Mouse (Mus musculus) heart, embryonic 12.5 days (tissue): Measurements from ENCODE around the gene Nyx. TPM values are rescaled to one million over a fixed set of nuclear protein-coding genes. Genes with fewer than 3 reads are reported as not detected.
A peak's percentile ranks its signal among the peaks of the same experiment; 100 is the strongest.
"Not testable (repeated sequence)": the region's sequence is repeated elsewhere in the genome, so short reads cannot be mapped to it uniquely, and the experiment has no call there.

Experiments
- ATAC-seq: fragments of 200-750 bp; cut with Nextera tagmentation; 2 replicates; pipeline ENCODE4 v1.8.0; 2017; ENCODE audit warnings: moderate TSS enrichment, moderate library complexity; ENCODE audit not compliant: insufficient number of reproducible peaks, low FRiP score
- H3K27ac ChIP-seq: fragments of 300-500 bp; sonication (generic); 2 replicates; pipeline ENCODE4 v1.5.1; 2016; ENCODE audit warnings: mild to moderate bottlenecking, moderate library complexity; ENCODE audit not compliant: poor library complexity, severe bottlenecking
- H3K27me3 ChIP-seq: fragments of 300-500 bp; sonication (generic); replicated peaks from 2 replicates; pipeline ENCODE4 v1.6.1; 2016; ENCODE audit warnings: mild to moderate bottlenecking, moderate library complexity
- H3K36me3 ChIP-seq: fragments of 300-500 bp; sonication (generic); 2 replicates; pipeline ENCODE4 v1.6.1; 2016; ENCODE audit warnings: mild to moderate bottlenecking, moderate library complexity
- H3K4me1 ChIP-seq: fragments of 300-500 bp; sonication (generic); replicated peaks from 2 replicates; pipeline ENCODE4 v1.6.1; 2016; ENCODE audit warnings: mild to moderate bottlenecking
- H3K4me2 ChIP-seq: fragments of 300-500 bp; sonication (generic); 2 replicates; pipeline ENCODE4 v1.6.1; 2016; ENCODE audit warnings: mild to moderate bottlenecking, moderate library complexity
- H3K4me3 ChIP-seq: fragments of 300-500 bp; sonication (generic); 2 replicates; pipeline ENCODE4 v1.5.1; 2016; ENCODE audit warnings: mild to moderate bottlenecking
- H3K9ac ChIP-seq: fragments of 300-500 bp; sonication (generic); 2 replicates; pipeline ENCODE4 v1.6.1; 2016; ENCODE audit warnings: mild to moderate bottlenecking, moderate library complexity
- H3K9me3 ChIP-seq: fragments of 300-500 bp; sonication (generic); replicated peaks from 2 replicates; pipeline ENCODE4 v1.6.1; 2016; ENCODE audit warnings: mild to moderate bottlenecking, moderate library complexity
- WGBS: fragments of 180-500 bp; shearing (Covaris S2); methylation state at CpG from one replicate; pipeline ENCODE4 v1.1.7; 2016; 5-methylcytosine and 5-hydroxymethylcytosine counted together
- polyA plus RNA-seq: library from polyadenylated mRNA; unstranded; fragments of >200 nt; fragmentation: Nextera tagmentation; extraction: Ambion mirVana; gene quantifications from 2 replicates; pipeline ENCODE4 v1.2.1, GENCODE M21; 2016

The Nyx gene
- 0.05 TPM in 2 replicates for polyA plus RNA-seq

DNA sequence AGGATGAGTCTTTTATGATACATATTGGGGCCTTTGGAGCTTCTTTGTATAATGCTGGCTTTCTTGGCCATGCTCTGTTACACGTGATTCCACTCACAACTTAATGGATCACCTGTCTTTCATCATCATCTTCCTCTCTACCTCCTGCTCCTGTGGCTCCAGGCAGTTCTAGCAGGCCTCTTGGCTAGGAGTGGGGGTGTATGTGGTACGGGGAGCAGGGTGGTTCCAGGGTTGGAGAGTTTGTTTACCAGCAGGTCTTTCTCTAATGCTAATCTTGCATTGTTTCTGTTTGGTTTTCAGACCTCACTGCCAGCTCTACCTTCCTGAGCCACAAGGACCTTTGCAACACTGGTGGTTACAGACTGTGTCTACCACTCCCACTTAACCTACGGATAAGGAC, at the start of gene Nyx:
Nyx (plus strand) TSS at position 301 of the 400 bp plus-strand sequence.
- H3K36me3 ChIP-seq, result no peaks in the 10 kb centered on the region
- H3K27me3 ChIP-seq, result peaks cover 13% of the 10 kb centered on the region; the same call in 1 of the 2 replicates
- H3K4me1 ChIP-seq, result no peaks in the 10 kb centered on the region
- no peak for ATAC-seq
- H3K9me3 ChIP-seq, result 0 out of 2 replicates have a peak, but pooled peaks cover 10% of the 10 kb centered on the region
- H3K27ac ChIP-seq, result no peak within 1 kb of the TSS
- WGBS, result 68% methylated on average over 3 of the region's 3 CpGs
- no peak within 1 kb of the TSS for H3K4me2 ChIP-seq
- H3K9ac ChIP-seq, result no peak within 1 kb of the TSS
- no peak within 1 kb of the TSS for H3K4me3 ChIP-seq

DNA sequence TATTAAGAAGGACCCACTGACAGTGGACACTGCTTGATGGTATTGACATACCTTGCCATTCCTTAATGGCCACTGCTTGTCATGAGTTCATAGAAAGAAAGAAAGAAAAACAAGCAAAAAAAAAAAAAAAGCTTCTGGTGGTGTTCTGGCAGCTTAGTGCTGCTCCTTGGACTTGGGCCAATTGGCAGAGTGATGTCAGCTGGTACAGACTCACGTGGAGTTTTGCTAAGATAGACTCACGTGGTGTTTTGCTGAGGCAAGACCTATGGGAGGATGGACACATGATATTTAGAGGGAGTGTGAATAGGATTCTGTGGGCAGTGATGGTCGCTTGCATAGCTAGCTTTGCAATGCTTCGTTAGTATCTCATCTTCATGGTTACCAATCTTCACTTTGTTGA, 43.9 kb upstream of the Nyx start:
- Histone ChIP-seq H3K27ac (no peak overlapping the region), H3K4me3 (no peak overlapping the region), H3K36me3 (no peaks in the 10 kb centered on the region), H3K9ac (no peak overlapping the region), H3K4me1 (no peaks in the 10 kb centered on the region), H3K4me2 (no peak overlapping the region), H3K9me3 (no peaks in the 10 kb centered on the region; the same call in 1 of the 2 replicates), H3K27me3 (peaks cover 16% of the 10 kb centered on the region)
- WGBS, result 59% methylated on average over 4 of the region's 4 CpGs
- ATAC-seq, result no peak

DNA sequence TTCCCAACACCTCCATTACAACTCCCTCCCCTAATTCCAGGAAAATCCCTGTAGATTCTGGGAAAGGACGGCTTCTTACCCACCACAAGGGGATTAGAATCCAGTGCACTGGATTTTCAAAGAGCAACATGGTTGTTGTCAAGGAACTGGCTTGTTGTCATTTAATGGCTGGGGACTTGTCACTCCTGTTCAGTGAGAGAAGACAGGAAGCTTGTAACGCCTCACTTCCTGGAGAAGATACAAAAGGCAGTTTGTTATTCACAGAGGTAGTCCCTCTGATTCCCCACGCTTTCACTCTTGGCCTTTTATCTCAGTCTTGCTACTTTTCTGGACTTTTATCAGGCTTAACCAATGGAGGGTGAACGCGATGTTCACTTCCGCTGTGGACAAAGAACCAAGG, 34.5 kb upstream of the Nyx start:
- Histone ChIP-seq H3K4me3 (no peak overlapping the region), H3K27me3 (peaks cover 25% of the 10 kb centered on the region), H3K4me1 (no peaks in the 10 kb centered on the region), H3K27ac (no peak overlapping the region), H3K9ac (no peak overlapping the region), H3K4me2 (no peak overlapping the region), H3K9me3 (no peaks in the 10 kb centered on the region), H3K36me3 (no peaks in the 10 kb centered on the region)
- 39% methylated on average over 6 of the region's 6 CpGs for WGBS
- ATAC-seq, result no peak

DNA sequence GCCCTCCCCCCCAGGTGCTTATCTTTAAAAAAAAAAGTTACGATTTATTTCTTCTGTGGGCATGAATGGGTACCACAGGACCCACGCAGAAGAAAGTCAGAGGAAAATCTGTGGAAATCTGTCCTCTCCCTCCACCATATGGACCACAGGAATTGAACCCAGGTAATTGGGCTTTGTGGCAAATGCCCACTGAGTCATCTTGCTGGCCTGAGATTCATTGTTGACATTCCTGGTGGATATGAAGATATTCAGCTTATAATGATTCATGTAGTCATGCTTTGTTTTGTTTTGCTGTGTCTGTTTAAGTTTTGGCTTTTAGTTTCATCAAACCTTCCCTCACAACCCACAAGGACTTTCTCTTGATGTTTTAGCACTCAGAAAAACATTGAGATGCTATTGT, 29.9 kb upstream of the Nyx start:
- peaks cover 26% of the 10 kb centered on the region for H3K27me3 ChIP-seq
- H3K36me3 ChIP-seq, H3K27ac ChIP-seq, H3K4me2 ChIP-seq, H3K9ac ChIP-seq, H3K4me1 ChIP-seq, H3K9me3 ChIP-seq, H3K4me3 ChIP-seq, ATAC-seq: not testable (repeated sequence)
- WGBS, result 75% methylated on average over 2 of the region's 2 CpGs

DNA sequence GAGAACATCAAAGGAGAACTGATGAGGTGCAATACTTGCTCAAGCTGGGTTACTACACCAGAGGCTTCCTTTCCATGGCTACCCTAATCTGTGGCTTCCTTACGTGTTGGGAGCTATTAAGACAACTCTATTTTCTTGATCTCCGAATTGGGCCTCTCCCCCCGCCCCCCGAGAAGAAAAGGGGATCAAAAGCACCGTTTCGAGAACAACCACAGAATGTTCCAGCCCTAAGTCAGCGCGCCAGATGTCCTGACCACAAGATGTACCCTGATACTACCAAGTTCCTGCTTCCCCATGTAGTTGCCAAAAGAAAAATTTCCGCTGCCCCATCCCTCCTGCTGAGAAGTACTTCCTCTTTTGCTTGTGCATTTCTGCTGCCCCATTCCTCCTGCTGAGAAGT, 9.4 kb upstream of the Nyx start:
- 82% methylated on average over 9 of the region's 9 CpGs for WGBS
- not testable (repeated sequence) for ATAC-seq, H3K4me1 ChIP-seq, H3K4me3 ChIP-seq, H3K9ac ChIP-seq, H3K4me2 ChIP-seq, H3K36me3 ChIP-seq, H3K9me3 ChIP-seq, H3K27ac ChIP-seq
- peaks cover 14% of the 10 kb centered on the region for H3K27me3 ChIP-seq

DNA sequence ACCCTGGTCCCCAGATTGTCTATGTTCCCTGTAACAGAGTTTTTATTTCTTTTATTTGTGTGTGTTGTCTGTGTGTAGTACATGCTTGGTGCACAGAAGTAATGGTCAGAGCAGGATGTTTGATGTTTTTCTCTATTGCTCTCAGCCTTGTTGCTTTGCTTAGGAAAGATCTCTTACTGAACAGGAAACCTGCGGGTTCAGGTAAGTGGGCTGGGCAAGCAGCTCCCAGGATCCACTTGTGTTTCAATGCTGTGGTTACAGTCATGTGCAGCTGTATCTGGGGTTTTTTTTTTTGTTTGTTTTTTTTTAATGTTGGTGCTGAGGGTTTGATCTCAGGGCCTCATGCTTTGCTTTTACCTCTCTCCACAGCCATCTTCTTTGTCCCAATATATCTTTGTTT, 7.1 kb upstream of the Nyx start:
- Histone ChIP-seq H3K36me3 (no peaks in the 10 kb centered on the region), H3K4me1 (no peaks in the 10 kb centered on the region), H3K4me3 (no peak overlapping the region), H3K27me3 (peaks cover 15% of the 10 kb centered on the region), H3K4me2 (no peak overlapping the region), H3K27ac (no peak overlapping the region), H3K9me3 (no peaks in the 10 kb centered on the region), H3K9ac (no peak overlapping the region)
- 84% methylated on average over 1 of the region's 1 CpGs for WGBS
- ATAC-seq, result no peak

DNA sequence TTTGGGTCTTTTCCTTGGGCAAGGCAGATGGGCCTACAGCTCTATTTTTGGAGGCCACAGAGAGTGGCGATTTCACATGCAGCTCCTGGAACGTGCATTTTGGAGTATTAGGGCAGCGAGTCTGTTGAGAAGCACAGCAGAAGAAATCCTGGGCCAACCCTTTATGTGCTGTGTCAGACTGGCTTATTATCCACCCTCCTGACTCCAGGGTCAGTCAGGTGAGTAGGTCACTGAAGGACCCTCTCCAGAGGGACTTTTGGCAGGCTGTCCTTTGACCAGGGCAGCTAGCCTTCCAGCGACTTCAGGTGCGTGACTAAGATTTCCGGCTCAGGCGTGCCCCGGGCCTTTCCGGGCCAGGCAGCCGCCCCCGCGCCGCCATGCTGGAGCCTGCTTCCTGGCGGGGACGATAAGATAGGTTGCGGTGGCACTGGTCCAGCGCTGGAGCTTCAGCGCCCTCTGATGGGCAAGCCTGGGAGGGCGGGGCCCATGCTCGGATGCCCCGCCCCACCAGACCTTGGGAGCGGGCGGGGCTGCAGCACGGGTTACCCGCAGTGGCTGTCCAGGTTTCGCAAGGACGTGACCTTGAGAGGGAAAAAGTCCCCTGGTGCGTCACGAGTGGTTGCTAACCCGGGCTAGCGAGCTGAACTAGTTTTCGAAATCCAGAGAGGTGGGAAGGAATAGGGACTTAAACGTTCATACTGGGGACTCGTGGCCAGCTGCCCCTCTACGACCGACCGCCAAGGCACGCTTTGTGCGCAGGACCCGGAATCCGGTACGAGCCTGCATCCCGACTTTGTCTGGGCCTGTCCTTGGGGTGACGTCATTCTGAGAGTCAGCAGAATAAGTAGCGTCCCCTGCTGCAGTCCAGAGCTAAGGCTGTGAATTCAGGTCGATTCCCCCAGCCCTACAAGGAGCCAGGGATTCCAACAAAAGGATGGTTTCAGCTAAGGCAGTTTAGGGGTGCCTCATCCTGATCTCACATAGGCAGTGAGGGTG, 4.3 kb upstream of the Nyx start:
- peak; percentile 95 for ATAC-seq
- 16% methylated on average over 44 of the region's 46 CpGs for WGBS

DNA sequence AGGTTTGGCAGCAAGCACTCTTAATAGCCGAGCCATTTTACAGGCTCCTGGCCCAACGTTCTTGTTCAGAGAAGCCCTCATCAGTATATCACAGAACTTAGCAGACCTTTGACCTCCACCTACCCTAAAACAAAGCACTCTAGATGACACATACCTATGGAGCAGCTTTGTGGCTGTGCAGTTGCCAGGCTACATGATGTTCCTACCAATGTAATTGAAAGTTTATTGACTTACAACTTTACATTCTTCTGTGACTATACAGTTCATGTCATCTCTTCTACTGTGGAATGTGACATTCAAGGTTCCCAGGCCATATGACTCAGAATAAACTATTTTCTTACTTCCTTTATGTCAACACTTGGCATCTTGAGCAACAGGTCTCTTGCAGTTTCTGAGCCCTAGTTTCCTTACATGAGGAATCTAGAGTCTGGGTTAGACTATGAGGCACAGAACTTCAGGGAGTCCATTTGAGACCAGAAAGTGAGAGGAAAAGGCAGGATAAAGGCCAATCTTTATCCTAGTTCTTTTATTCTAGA, 2.9 kb upstream of the Nyx start:
- WGBS, result 83% methylated on average over 2 of the region's 2 CpGs
- H3K27me3 ChIP-seq, result peaks cover 13% of the 10 kb centered on the region; the same call in 1 of the 2 replicates
- no peak overlapping the region for H3K4me3 ChIP-seq

More for the DNA sequence above, 4.3 kb upstream of the Nyx start:
- peak overlapping the region; percentile 57 for H3K27ac ChIP-seq
- no peaks in the 10 kb centered on the region for H3K36me3 ChIP-seq
- no peaks in the 10 kb centered on the region for H3K4me1 ChIP-seq
- H3K27me3 ChIP-seq, result peaks cover 13% of the 10 kb centered on the region; the same call in 1 of the 2 replicates
- H3K4me2 ChIP-seq, result peak overlapping the region; percentile 62
- H3K9ac ChIP-seq, result peak overlapping the region; percentile 39; the same call in 1 of the 2 replicates
- H3K4me3 ChIP-seq, result peak overlapping the region; percentile 32
- 0 out of 2 replicates have a peak, but pooled peaks cover 10% of the 10 kb centered on the region for H3K9me3 ChIP-seq

DNA sequence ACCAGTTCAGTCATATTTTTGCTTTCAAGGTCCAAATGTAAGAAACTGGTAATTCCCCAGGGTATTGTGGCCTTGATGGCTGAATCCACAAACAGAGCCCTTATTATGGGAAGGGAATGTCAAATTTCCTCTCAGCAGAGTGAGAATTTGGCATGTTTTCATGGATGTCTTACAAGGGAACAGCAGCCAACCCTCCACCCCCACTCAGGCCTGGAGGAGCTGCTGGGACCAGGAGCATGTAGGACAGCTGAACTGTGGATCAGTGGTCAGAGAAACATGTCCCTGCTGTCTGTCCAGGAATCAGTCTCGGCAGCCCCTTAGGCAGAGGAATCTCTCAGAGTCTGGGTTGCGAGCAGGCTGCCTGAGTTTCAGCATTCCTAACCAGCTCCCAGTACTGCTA, 771 bp downstream of the Nyx start:
- ATAC-seq, result no peak
- WGBS, result 73% methylated on average over 2 of the region's 2 CpGs

More for the DNA sequence above, 2.9 kb upstream of the Nyx start:
- ATAC-seq, result no peak
- H3K9ac ChIP-seq, result no peak overlapping the region
- no peaks in the 10 kb centered on the region for H3K36me3 ChIP-seq
- 0 out of 2 replicates have a peak, but pooled peaks cover 10% of the 10 kb centered on the region for H3K9me3 ChIP-seq
- H3K27ac ChIP-seq, result no peak overlapping the region
- H3K4me2 ChIP-seq, result no peak overlapping the region
- no peaks in the 10 kb centered on the region for H3K4me1 ChIP-seq

DNA sequence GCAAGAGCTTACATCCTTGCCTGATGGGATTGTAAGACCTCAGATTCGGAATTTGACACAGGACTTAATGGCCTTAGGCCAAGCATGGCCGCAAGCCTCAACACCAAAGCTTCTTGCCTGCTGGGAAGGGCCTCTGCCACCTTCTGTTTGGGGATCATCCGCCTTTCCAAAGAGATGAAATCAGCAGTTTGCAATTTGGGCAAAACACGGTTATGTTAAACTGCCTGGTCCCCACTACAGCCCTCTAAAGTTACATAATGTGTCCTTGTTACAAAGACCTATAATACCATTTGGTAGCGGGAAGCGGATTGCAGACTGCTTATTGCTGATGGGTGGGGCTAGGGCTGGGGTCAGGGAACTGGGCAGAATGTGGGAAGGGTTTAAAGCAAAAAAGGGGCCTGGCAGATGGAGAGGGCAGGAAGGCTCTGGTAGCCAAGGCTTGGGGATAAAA, 1.2 kb downstream of the Nyx start:
- H3K4me2 ChIP-seq, result no peak overlapping the region
- no peaks in the 10 kb centered on the region for H3K36me3 ChIP-seq
- 0 out of 2 replicates have a peak, but pooled peaks cover 10% of the 10 kb centered on the region for H3K9me3 ChIP-seq
- no peaks in the 10 kb centered on the region for H3K4me1 ChIP-seq
- H3K4me3 ChIP-seq, result no peak overlapping the region
- 77% methylated on average over 6 of the region's 6 CpGs for WGBS
- H3K9ac ChIP-seq, result no peak overlapping the region
- peaks cover 6% of the 10 kb centered on the region; the same call in 1 of the 2 replicates for H3K27me3 ChIP-seq
- no peak for ATAC-seq
- H3K27ac ChIP-seq, result no peak overlapping the region

More for the DNA sequence above, 771 bp downstream of the Nyx start:
- no peak overlapping the region for H3K9ac ChIP-seq
- H3K27ac ChIP-seq, result no peak overlapping the region
- no peak overlapping the region for H3K4me3 ChIP-seq
- peaks cover 8% of the 10 kb centered on the region; the same call in 1 of the 2 replicates for H3K27me3 ChIP-seq
- H3K4me2 ChIP-seq, result no peak overlapping the region
- H3K4me1 ChIP-seq, result no peaks in the 10 kb centered on the region
- H3K9me3 ChIP-seq, result 0 out of 2 replicates have a peak, but pooled peaks cover 10% of the 10 kb centered on the region
- H3K36me3 ChIP-seq, result no peaks in the 10 kb centered on the region
